Mouse (Mus musculus) hindbrain, embryonic 14.5 days (tissue): ENCODE results near the gene Gfm2. TPM values are rescaled to one million over a fixed set of nuclear protein-coding genes. Genes with fewer than 3 reads are reported as not detected.

Experiments
- ATAC-seq: fragments of 200-750 bp; cut with Nextera tagmentation; 2 replicates; pipeline ENCODE4 v1.8.0; 2017; ENCODE audit warnings: moderate number of reproducible peaks, mild to moderate bottlenecking, moderate TSS enrichment, moderate library complexity; ENCODE audit not compliant: low FRiP score
- DNase-seq: peaks from one replicate; pipeline ENCODE4 v3.0.0-alpha.2; 2015; ENCODE audit warnings: low spot score
- H3K27ac ChIP-seq: fragments of 300-500 bp; sonication (generic); 2 replicates; pipeline ENCODE4 v1.5.1; 2014; ENCODE audit warnings: mild to moderate bottlenecking, moderate library complexity
- H3K27me3 ChIP-seq: fragments of 300-500 bp; sonication (generic); 2 replicates; pipeline ENCODE4 v1.6.1; 2014; ENCODE audit warnings: mild to moderate bottlenecking, low read length, mixed read lengths; ENCODE audit not compliant: control insufficient read depth, insufficient read depth
- H3K36me3 ChIP-seq: fragments of 300-500 bp; sonication (generic); replicated peaks from 2 replicates; pipeline ENCODE4 v1.6.1; 2014; ENCODE audit not compliant: control insufficient read depth, insufficient read depth
- H3K4me1 ChIP-seq: fragments of 300-500 bp; sonication (generic); replicated peaks from 2 replicates; pipeline ENCODE4 v1.6.1; 2014; ENCODE audit warnings: antibody characterized with exemption, low read length, mixed read lengths; ENCODE audit not compliant: control insufficient read depth, insufficient read depth
- H3K4me2 ChIP-seq: fragments of 300-500 bp; sonication (generic); replicated peaks from 2 replicates; pipeline ENCODE4 v1.6.1; 2014; ENCODE audit warnings: mild to moderate bottlenecking, moderate library complexity
- H3K4me3 ChIP-seq: fragments of 300-500 bp; sonication (generic); replicated peaks from 2 replicates; pipeline ENCODE4 v1.5.1; 2014; ENCODE audit warnings: mild to moderate bottlenecking, low read length
- H3K9ac ChIP-seq: fragments of 300-500 bp; sonication (generic); 2 replicates; pipeline ENCODE4 v1.6.1; 2014
- H3K9me3 ChIP-seq: fragments of 300-500 bp; sonication (generic); 2 replicates; pipeline ENCODE4 v1.6.1; 2016; ENCODE audit warnings: low read length; ENCODE audit not compliant: control insufficient read depth
- WGBS: fragments of 180-500 bp; shearing (Covaris S2); extraction: QIAGEN DNeasy Blood & Tissue Kit; methylation state at CpG from one replicate; pipeline ENCODE4 v1.1.7; 2014; 5-methylcytosine and 5-hydroxymethylcytosine counted together
- polyA plus RNA-seq: library from polyadenylated mRNA; unstranded; fragments of >200 nt; fragmentation: Nextera tagmentation; extraction: Ambion mirVana; gene quantifications from 2 replicates; pipeline ENCODE4 v1.2.1, GENCODE M21; 2014

Gfm2 gene
- polyA plus RNA-seq, 1 experiment from 2014 or later = 33.5 TPM

GRCm38 (mm10) chr13:97215563-97215962 lies 77.8 kb downstream of the Gfm2 start:
- Histone ChIP-seq H3K4me3 (no peak overlapping the region), H3K27ac (no peak overlapping the region), H3K27me3 (no peaks in the 10 kb centered on the region), H3K9ac (no peak overlapping the region), H3K4me1 (no peaks in the 10 kb centered on the region), H3K9me3 (no peaks in the 10 kb centered on the region), H3K4me2 (no peak overlapping the region), H3K36me3 (no peaks in the 10 kb centered on the region)
- ATAC-seq (no peak), DNase-seq (no peak)
- WGBS = 43% methylated on average over 4 of the region's 4 CpGs

GRCm38 (mm10) chr13:97216196-97216595 lies 78.5 kb downstream of the Gfm2 start:
- no peak overlapping the region for H3K27ac ChIP-seq
- WGBS = 86% methylated on average over 5 of the region's 5 CpGs
- ATAC-seq (no peak), DNase-seq (no peak)
- H3K27me3 ChIP-seq = no peaks in the 10 kb centered on the region
- H3K9ac ChIP-seq = no peak overlapping the region
- H3K4me3 ChIP-seq = no peak overlapping the region
- no peaks in the 10 kb centered on the region for H3K36me3 ChIP-seq
- H3K4me1 ChIP-seq = no peaks in the 10 kb centered on the region
- H3K9me3 ChIP-seq = no peaks in the 10 kb centered on the region
- H3K4me2 ChIP-seq = no peak overlapping the region

- H3K27ac ChIP-seq = no peak overlapping the region
- no peak overlapping the region for H3K4me2 ChIP-seq
- H3K4me1 ChIP-seq = no peaks in the 10 kb centered on the region
- no peaks in the 10 kb centered on the region for H3K27me3 ChIP-seq
- no peaks in the 10 kb centered on the region for H3K36me3 ChIP-seq
- DNase-seq (no peak), ATAC-seq (no peak)
- 94% methylated on average over 3 of the region's 3 CpGs for WGBS
- H3K9me3 ChIP-seq = no peaks in the 10 kb centered on the region
- no peak overlapping the region for H3K9ac ChIP-seq
- no peak overlapping the region for H3K4me3 ChIP-seq
Measured at GRCm38 (mm10) chr13:97220022-97220421, 82.3 kb downstream of the Gfm2 start.

DNA sequence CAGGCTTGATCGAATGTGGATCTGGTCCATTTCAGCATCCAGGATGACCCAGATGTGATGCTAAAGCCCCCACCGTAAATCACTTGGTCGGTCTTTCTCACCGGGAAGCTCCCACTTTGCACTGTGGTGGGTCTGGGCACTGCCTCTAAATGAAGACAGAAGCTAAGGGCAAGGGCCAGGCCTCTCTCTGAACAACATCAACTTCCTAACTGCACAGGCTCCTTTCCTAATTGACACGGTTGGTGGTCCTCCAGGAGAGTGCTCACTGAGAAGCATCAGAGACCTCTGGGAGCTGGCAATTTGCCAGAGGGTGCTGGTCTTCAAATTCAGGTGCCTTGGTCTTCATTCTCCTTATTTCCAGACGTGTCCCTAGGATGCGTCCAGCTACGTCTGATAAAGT lies 86.1 kb downstream of the Gfm2 start:
- H3K36me3 ChIP-seq = no peaks in the 10 kb centered on the region
- WGBS = 84% methylated on average over 8 of the region's 8 CpGs
- no peak overlapping the region for H3K9ac ChIP-seq
- no peak overlapping the region for H3K4me3 ChIP-seq
- no peak for ATAC-seq
- DNase-seq = no peak
- no peaks in the 10 kb centered on the region for H3K9me3 ChIP-seq
- no peaks in the 10 kb centered on the region for H3K27me3 ChIP-seq
- no peaks in the 10 kb centered on the region for H3K4me1 ChIP-seq
- no peak overlapping the region for H3K4me2 ChIP-seq
- H3K27ac ChIP-seq = no peak overlapping the region

DNA sequence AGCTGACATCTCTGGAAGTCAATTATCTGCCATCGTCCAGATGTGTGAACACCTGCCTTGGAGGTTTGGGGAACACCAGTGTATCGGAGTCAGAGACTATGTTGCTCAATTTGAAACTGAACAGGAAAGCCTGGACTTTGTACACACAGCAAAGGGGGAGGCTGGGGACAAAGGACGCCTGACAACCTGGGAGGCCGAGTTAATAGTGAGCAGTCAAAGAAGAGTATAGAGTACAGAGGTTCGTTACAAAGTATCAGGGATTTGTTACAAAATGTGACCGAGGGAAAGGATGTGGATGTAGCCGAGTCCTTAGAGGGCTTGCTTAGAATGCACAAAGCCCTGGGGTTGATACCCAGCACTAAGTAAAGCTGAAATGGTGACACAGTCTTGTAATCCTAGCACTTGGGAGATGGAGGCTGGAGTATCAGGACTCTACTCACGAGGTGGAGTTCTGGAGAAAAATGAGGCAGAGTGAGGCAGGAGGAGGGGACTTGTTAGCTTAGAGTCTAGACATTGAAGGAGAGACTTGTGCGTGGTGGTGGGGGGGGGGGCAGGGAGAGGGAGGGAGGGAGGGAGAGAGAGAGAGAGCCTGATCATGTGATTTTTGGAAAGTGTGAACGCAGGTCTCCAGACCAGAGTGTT lies 86.7 kb downstream of the Gfm2 start:
- no peaks in the 10 kb centered on the region for H3K36me3 ChIP-seq
- no peaks in the 10 kb centered on the region for H3K27me3 ChIP-seq
- no peak for ATAC-seq
- no peak overlapping the region for H3K9ac ChIP-seq
- no peak for DNase-seq
- H3K4me2 ChIP-seq = no peak overlapping the region
- H3K9me3 ChIP-seq = no peaks in the 10 kb centered on the region
- no peak overlapping the region for H3K4me3 ChIP-seq
- H3K4me1 ChIP-seq = no peaks in the 10 kb centered on the region
- no peak overlapping the region for H3K27ac ChIP-seq
- 82% methylated on average over 10 of the region's 10 CpGs for WGBS

- Histone ChIP-seq H3K27ac (no peak overlapping the region), H3K27me3 (no peaks in the 10 kb centered on the region), H3K4me1 (no peaks in the 10 kb centered on the region), H3K4me3 (no peak overlapping the region), H3K9me3 (no peaks in the 10 kb centered on the region), H3K4me2 (no peak overlapping the region), H3K9ac (no peak overlapping the region), H3K36me3 (no peaks in the 10 kb centered on the region)
- no peak for DNase-seq
- WGBS = 77% methylated on average over 17 of the region's 17 CpGs
- no peak for ATAC-seq
Measured at GRCm38 (mm10) chr13:97225130-97225529, 87.4 kb downstream of the Gfm2 start.

- Histone ChIP-seq H3K27ac (no peak overlapping the region), H3K36me3 (no peaks in the 10 kb centered on the region), H3K4me3 (no peak overlapping the region), H3K4me1 (no peaks in the 10 kb centered on the region), H3K9me3 (no peaks in the 10 kb centered on the region), H3K9ac (no peak overlapping the region), H3K27me3 (no peaks in the 10 kb centered on the region), H3K4me2 (no peak overlapping the region)
- WGBS = 89% methylated on average over 3 of the region's 3 CpGs
- no peak for DNase-seq
- no peak for ATAC-seq
Measured at GRCm38 (mm10) chr13:97227795-97228194, 90.1 kb downstream of the Gfm2 start.

GRCm38 (mm10) chr13:97230101-97230500 lies 92.4 kb downstream of the Gfm2 start:
- Histone ChIP-seq H3K4me2 (no peak overlapping the region), H3K27me3 (no peaks in the 10 kb centered on the region), H3K9me3 (no peaks in the 10 kb centered on the region), H3K9ac (no peak overlapping the region), H3K4me1 (no peaks in the 10 kb centered on the region; the same call in 1 of the 2 replicates), H3K36me3 (no peaks in the 10 kb centered on the region), H3K27ac (no peak overlapping the region), H3K4me3 (no peak overlapping the region)
- no peak for DNase-seq
- 80% methylated on average over 3 of the region's 3 CpGs for WGBS
- no peak for ATAC-seq
